Mouse (Mus musculus) megakaryocyte-erythroid progenitor cell, adult 5 weeks (primary cell): Measurements from ENCODE around the gene Th. TPM values are rescaled to one million over a fixed set of nuclear protein-coding genes. Genes with fewer than 3 reads are reported as not detected.

Experiments
- polyA plus RNA-seq: library from polyadenylated mRNA; stranded (reverse); fragments of >175 nt; gene quantifications from 2 replicates; pipeline ENCODE4 v1.2.3, GENCODE M21; 2012

Gene Th
- not detected in 2 replicates for polyA plus RNA-seq

DNA sequence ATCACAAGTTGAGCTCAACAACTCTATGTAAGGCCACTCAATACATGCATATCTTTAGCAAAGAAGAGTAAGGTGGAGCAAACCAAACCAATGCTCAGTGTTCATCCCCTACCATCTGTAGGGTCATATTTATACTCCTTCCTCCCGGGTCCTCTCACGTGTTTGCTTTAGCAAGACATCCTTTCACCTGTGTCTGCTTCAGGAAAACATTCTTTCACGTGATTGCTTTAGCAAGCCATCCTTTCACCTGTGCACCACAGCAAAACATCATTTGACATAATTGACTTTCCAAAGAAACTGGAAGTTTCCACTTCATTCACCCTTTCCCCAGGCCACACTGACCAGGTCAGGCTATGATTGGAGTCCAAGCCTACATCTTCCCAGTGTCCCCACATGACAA, at the start of gene Th:
Th (minus strand) TSS at position 101 of the 400 bp plus-strand sequence.

DNA sequence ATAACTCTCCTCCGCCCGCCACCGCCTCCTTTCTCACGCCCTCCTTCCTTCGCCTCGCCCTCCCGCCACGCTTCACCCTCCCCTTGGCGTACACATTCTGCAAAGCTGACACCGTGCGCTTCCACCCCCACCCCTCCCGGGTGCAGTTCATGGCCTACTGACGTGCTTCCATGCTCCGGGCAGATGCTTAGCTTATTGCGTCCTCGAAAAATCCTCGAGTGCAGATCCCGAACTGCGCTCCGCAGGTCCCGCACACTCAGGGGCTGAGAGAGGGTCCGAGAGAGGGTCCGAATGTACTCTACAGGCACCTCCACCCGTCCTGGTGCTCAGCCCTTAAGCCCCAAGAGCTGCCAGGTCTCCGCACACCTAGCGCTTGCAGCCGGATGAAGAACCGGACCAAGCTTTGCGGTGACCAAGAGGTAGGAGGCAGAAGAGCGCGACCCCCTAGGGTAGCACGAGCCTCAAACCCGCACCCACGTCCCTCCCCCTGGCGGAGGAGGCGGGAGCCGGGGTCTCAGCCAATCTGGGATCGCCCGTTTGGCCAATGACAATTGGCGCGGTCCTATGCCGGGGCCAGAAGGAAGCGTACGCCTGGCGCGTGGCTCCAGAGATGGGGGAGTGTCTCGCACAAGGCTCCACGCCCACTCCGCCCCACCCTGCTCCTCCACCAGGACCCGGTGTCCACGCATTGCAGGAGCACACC, 38.0 kb upstream of the Th start, which contains the start of gene Ascl2:
Ascl2 (minus strand) TSS at position 456 of the 703 bp plus-strand sequence.

Other genes with a start within 250 kb of the Th start
- gene Ins2, start 187.7 kb downstream of the Th start, polyA plus RNA-seq, result not detected in 2 replicates
- gene Ascl2, start 38.1 kb upstream of the Th start, polyA plus RNA-seq, result 4.8 and 5.2 TPM in 2 replicates
- gene Tspan32, start 73.9 kb upstream of the Th start, polyA plus RNA-seq, result 38.2 and 49.0 TPM in 2 replicates
- gene Cd81, start 121.6 kb upstream of the Th start, polyA plus RNA-seq, result 170 and 182 TPM in 2 replicates
- gene Tssc4, start 138.1 kb upstream of the Th start, polyA plus RNA-seq, result 195 and 202 TPM in 2 replicates
- gene Trpm5, start 163.5 kb upstream of the Th start, polyA plus RNA-seq, result 0.02 TPM in 1 of 2 replicates, not detected in the other
- not detected in 2 replicates for gene Kcnq1, start 175.2 kb upstream of the Th start, polyA plus RNA-seq